Mouse (Mus musculus) WW6 (cell line): ENCODE measurements around the gene Vmn2r19.
"Not testable (repeated sequence)": the region's sequence is repeated elsewhere in the genome, so short reads cannot be mapped to it uniquely, and the experiment has no call there.

Source experiments
- DNase-seq: peaks from one replicate; pipeline ENCODE4 v3.0.0-alpha.2; 2013; ENCODE audit warnings: low read depth, low spot score

The Vmn2r19 gene

GRCm38 (mm10) chr6:123308033-123308432 lies at the start of gene Vmn2r19:
Vmn2r19 (plus strand) TSS chr6:123308333.
- no peak for DNase-seq

DNA sequence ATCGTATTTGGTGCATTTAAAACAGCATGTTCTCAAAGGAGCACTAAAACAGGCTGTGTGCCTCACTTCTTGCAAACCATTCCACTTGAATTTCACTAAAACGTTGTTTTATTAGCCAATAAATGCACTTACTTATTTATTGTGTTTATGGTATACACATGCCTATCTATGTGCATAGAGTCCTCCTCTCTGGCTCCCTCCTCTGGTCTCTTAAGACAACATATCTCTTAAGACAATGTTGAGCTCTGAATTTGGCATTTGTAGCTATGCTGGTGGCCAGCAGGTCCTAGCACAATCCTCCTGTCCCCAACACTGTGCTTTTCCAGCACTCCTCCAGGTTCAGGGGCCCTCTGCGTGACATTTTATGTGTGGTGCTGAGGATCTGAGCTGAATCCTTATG lies 49.2 kb upstream of the Vmn2r19 start:
- no peak for DNase-seq

GRCm38 (mm10) chr6:123259889-123260603 lies 48.1 kb upstream of the Vmn2r19 start:
- DNase-seq: no peak

GRCm38 (mm10) chr6:123260868-123261267 lies 47.3 kb upstream of the Vmn2r19 start:
- no peak for DNase-seq

DNA sequence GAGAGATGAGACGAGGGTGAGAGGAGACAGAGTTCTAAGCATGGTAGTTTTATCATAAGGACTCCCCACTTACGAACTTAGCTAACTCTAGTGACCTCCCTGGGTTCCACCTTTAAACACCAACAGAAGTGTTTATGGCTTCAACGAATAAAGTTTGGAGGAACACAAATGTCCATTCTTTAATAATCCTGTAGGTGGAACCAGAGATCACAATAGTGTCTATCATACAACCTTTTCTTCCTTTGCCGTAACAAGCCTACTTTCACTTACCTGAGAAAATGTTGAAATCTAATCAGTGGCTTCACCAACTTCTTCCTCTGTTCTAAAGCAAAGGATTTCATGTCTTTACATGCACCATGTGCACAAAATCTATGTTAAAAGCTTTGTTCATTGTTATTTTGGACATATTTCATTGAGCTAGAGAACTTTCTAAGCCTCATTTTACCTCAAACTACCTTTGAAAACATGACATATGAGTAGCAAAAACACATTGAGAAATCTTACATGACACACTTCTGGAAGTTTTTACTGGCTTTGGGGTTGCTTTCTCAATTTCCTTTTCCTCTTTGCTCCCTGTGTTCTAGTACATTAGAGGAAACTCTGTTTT lies 46.5 kb upstream of the Vmn2r19 start, which contains the start of gene Clec4d:
TSS of gene Clec4d (plus strand) at position 557 of the 607 bp plus-strand sequence.
- no peak for DNase-seq

DNA sequence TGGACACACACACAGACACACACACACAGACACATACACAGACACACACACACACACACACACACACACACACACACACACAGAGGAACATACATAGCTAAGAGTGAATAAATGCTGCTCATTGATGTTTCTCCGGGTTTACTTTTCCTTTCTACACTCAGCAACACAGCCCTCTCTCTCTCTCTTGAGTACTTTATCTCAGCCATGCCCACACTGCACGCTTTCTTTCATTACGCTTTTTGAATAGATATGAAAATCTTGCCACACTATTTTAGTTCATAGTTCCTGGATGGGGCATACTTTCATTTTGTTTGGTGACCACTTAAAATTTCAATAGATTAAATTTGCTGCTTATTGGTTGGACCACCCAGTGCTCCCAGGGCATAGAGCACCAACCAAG lies 43.9 kb upstream of the Vmn2r19 start:
- no peak for DNase-seq

GRCm38 (mm10) chr6:123265809-123266208 lies 42.3 kb upstream of the Vmn2r19 start:
- no peak for DNase-seq

DNA sequence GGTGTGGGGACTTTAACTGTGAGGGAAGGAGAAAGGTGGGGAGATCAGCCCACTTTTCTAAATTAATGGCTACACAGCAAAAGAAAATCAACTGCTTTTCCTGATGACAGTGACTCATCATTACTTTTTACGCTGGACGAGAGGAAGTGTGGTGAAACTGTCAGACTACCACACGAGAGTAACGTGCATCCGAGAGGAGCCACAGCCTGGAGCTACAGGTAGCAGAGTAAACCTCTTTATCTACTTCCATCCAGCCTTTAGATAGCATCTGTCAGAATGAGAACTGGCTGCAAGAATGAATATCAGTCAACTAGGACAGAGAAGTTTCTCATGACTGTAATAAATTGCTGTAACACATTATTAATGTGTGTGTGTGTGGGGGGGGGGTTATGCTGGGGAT lies 41.2 kb upstream of the Vmn2r19 start:
- DNase-seq: no peak

- DNase-seq: no peak
Observed at GRCm38 (mm10) chr6:123279443-123279842, 28.7 kb upstream of the Vmn2r19 start.

DNA sequence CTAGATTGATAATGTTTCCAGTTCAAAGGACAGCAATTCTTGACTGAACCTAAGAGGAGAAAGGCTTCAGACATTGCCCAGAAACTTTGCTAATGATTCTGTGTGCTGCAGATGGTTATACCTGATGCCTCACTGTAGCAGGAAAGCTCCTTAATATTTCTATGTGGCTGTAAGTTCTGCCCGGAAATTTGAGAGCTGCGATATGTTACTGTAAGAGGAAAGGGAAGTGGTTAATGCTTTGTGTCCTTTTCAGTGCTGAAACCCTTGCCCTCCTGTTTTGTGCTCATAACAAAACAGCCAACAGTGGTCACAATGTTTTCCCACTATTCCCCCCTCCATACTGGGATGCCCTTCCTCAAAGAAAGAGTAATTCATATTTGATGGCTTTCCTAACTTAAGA lies 21.8 kb upstream of the Vmn2r19 start:
- DNase-seq: no peak

- no peak for DNase-seq
Observed at GRCm38 (mm10) chr6:123288931-123289330, 19.2 kb upstream of the Vmn2r19 start.

- no peak for DNase-seq
Observed at GRCm38 (mm10) chr6:123289753-123290152, 18.4 kb upstream of the Vmn2r19 start, which contains the start of gene Clec4e. Clec4e (minus strand) TSS chr6:123289870.

GRCm38 (mm10) chr6:123292751-123293400 lies 15.3 kb upstream of the Vmn2r19 start:
- no peak for DNase-seq

DNA sequence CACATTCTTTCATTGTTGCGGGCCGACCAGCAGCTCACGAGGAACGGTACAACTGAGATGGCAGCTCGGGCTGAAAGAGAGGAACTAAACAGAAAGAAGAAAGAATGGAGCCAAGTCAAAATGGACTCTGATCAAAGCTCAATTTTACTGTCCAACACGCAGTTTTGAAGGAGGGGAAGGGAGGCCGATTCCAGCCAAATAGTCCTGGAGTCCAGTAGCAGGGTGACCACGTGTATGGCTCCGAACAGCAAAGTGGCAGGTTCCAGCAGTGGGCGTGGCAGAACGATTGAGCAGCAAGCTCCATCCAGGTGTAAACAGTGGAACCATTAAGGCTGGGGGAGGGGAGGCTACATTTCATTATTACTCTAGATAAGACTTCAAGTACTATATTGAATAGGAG lies 14.6 kb upstream of the Vmn2r19 start:
- DNase-seq: not testable (repeated sequence)

DNA sequence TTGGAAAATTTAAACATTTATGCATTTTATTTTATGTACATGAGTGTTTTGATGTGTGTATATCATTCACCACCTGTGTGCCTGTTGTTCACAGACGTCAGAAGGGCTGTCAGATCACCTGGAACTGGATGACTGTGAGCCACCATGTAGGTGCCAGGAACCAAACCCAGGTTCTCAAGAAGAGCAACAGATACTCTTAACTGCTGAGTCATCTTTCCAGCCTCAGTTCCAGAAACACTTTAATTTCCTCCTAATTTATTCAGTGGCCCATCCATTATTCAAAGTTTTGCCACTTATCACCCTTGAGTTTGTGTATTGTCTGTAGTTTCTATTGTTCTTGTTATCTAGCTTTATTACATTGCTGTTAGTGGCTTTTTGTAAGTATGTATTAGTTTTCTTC lies 11.4 kb upstream of the Vmn2r19 start:
- no peak for DNase-seq

GRCm38 (mm10) chr6:123306315-123306714 lies 1.8 kb upstream of the Vmn2r19 start:
- DNase-seq: not testable (repeated sequence)

DNA sequence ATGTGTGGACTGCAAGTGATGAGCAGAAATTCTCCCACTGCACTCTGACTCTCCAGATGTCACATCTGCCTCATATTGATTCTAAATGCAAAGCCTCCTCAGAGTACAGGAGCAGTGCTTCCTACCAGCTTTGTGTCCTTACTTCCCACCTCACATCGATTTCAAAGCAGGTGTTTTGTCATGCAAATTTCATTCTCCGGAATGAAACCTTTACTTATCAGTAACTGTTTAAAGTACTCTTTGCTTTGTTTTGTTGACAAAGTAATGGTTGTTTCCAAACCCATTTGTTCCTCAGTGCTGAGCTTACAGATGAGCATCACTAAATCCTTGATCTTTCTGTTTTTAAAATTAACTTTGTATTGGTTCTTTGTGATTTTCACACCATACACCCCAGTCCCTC lies 24.4 kb downstream of the Vmn2r19 start:
- no peak for DNase-seq

DNA sequence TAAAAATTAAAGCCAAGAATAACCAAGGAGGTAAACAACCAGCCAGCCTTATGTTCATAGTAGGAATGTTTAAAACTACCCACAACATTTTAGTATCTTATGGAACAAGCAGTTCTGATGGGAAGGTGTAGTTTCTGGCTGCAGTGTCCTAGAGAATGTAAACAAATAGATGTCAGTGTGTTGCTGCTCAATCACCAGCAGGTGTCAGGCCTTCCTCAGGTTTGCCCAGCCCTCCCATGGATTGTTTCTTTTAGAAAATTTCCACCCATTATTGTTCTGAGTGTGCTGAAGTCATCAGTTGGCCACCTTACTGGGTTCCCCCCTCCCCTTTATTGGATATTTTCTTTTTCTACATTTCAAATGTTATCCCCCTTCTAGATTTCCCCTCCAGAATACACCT lies 32.0 kb downstream of the Vmn2r19 start:
- no peak for DNase-seq

DNA sequence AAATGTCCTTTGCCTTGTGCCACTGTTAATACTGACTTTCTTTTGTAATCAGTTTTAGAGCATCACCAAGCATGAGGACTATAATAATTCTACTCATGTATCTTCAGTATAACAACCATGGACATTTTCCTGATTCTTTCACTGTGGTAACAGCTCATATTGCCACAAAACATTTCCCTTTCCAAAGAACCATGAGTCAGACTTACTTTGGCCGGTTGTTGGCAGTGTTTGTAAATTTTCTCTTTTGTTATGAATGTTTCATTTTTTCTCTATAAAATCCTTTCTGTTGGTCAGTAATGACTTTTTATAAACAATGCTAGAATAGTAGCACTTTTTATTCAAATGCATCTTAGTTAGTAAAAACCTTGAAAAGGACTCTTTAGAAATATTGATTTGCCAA lies 38.0 kb downstream of the Vmn2r19 start:
- no peak for DNase-seq
